Mouse (Mus musculus) cerebellum, postnatal 36 days (tissue): ENCODE measurements around the gene Prss28.
A peak's percentile ranks its signal among the peaks of the same experiment; 100 is the strongest.

Source experiments
- DNase-seq, 2 experiments: peaks; one replicate each; pipeline ENCODE4 v3.0.0; 2021 to 2022; ENCODE audit warnings: mixed read lengths in 2 of 2

Gene Prss28

DNA sequence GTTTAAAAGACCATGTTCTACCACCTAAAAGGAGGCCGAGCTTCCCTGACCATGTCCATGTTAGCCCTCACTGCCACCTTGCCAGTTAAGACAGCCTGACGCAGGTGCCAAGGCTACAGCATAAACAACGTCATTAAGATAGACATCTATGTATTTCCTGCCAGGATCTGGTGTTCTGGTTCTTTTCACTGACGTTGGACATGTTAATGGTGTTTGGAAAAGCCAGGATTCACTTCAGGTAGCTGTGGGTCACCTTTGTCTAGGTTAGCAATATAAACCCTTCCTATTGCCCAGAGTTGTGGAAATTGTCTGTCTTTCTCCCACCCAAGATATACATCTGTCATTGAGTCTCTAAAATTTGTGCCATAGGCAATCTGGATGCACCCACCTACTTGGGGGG is at the start of gene Prss28:
Gene Prss28, plus strand, starts transcription at position 301 of the 400 bp plus-strand sequence.
- no peak for DNase-seq

DNA sequence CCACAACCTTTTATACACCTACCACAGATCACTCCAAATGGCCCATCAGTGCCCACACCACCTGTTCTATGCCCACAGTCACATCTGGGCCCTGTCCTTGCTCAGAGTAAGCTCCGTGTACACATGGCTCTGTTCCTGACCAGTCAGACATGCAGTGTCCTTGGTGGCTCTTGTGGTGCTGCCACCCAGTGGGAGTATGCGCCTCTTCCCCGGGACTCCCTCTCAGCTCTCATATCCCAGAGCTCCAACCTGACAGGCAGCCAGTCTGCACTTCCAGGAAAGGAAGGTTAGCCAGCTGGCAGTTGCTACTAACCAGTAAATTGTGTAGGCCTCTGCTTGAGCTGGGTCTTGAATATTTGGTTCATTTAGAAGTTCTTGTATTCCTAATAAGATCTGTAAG is 44.0 kb upstream of the Prss28 start:
- DNase-seq = peak; percentile 21 to 36

DNA sequence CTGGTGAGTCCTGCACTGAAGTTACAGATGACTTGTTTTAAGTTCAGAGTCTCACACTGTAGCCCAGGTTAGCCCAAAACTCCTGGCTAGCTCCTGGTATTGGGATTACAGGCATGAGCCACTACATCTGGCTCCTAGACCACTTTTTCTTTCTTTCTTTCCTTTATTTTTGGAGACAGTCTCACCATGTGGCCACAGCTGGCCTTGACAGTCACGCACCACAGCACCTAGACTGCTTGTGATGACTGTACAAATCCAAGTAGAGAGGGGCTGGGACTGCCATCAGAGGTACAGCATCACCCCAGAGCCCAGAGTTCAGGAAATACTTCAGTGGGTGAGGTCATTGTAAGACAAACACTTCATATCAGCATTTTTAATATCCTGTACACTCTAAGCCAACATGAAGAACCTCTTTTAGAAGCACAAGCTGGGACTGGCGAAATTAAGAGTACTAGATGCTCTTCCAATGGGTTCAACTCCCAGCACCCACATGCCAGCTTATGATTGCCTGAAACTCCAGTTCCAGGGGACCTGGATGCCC is 37.6 kb upstream of the Prss28 start:
- DNase-seq = no peak

DNA sequence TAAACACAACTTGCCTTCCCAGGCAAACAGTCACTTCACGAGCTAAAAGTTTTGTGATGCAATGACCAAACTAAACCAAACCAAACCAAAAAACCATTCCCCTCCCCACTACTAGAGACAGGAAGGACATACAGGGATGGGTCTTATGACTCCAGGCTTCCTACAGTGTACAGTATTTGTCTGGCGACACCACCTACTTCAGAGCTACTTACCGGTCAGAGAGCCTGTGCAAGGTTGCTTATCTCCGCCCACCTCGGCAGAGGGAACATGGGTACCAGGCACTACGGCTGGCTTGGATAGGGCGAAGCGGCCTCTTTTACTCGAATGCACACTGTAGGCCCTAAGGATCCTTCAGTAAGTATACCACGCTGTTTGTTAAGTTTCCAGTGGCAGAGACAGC is 36.1 kb upstream of the Prss28 start:
- no peak for DNase-seq

DNA sequence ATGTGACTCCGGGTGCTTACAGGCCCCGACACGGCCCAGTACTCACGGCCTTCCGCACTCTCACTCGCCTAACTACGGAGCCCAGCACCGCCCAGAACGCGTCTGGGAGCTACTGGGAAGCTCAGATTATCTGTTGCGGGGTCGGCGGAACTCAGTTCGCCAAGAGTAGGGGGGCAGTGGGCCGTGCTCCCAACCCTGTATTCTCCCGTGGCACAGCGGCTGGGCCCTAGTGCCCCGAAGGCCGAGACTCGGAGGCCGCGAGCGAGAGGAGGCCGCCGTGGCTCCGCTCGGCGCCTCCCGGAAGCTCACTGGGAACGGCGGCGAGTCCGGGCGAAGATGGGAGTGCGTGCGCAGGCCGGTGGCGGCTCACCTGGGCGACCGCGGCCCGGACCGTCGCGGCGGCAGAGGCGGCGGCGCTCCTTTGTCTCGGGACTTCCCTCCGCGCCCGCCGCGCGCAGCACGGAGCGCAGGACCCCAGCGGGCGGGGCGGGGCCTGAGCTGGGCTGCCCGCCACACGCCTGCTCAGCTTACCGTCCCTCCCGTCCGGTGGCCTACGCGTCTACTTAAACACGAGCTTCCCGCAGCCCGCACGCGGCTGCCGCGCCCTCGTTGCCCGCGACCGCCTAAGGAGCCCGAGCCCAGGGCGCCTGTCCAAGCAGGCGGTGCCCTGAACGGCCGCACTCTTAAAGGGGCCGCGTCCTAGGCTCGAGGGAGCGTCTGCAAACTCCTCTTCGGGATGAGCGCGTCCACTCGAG is 35.3 kb upstream of the Prss28 start:
- peak in 1 of 2 experiments; percentile 83 for DNase-seq

DNA sequence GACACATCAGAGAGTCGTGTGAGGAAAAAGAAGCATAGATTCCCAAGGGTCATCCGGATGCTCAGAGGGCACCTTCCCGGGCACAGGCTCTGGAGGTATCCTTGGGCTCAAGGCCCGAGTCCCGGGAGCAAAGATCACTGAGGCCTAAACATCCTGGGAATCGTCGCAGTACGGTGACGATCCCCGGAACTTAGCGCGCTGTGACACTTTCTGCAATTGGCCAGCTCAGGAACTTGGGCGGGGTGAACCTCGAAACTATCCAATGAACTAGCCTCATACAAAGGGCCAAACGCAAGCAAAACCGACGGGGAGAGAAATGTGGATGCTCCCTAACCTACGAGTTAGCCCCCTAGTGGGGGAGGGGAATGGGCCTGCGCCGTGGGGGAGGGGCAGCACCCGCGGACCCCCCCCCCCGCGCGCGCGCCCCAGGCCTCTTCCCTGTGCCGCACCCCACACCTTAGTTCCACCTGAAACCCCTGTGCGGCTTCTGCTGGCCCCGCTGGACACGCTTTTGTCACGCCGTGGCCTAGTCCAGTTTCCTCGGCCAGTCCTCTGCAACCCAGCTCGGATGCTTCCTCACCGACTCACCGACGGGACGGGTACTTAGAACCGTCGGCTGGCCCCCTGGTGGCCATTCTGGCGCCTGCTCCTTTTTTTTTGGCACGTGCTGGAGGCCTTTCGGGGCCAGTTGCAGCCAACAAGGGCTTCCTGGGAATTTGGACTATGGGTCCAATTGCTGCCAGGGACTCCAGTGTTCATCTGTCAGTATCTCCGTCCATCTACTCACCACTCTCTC is 34.5 kb upstream of the Prss28 start:
- DNase-seq = peak; percentile 91 to 100

DNA sequence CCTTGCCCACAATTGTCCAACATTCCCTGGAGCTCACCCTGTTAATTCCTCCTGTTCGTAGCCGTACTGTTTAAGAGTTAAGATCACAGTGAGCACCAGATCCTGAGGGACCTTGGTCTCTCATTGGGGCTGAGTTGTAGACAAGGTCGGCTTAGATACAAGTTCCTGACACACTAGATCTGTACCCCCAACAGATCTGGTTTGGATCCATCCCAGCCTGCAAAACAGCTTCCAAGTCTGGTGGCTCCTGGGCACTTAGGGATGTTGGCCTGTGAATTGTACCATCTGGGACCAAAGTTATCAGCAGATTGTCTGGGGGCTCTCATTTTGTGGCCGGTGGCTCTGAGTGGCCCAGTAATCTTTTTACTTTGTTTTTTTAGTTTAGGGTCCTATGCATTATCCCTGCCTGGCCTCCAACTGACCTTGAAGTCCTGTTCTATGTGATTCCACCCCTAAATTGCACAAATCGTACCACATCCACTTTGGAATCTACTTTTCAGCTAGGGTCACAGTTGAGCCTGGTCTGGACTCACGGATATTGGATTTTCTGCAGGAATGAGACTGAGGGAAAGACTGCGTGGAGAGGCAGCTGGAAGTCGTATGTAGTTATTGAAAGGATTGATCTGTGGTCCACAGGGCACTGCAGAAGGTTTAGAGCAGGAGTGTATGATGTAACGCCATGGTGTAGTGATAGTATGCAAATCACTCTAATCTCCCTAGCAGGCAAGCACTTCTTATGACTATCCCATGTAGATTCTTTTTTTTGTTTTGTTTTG is 33.7 kb upstream of the Prss28 start, which contains the start of gene Ube2i:
Gene Ube2i, minus strand, starts transcription at position 52 of the 776 bp plus-strand sequence.
- no peak for DNase-seq

DNA sequence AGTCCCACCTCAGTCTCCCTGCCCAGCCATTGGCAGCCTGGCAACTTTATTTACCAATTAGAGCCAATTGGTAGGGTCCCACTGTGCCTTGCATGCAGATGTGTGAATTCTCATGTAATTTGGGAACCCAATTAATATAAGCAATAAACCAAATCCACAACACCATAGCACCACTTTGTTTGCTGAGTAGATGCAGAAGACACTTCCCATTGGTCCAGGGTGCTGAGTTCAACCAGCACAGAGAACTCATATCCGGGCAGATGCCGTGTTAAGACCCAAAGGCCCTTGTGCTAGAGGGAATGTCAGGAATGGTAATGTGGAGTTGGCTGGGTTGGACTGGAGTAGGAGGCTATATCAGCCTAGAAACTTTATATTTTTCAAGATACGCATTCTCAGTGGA is 32.6 kb upstream of the Prss28 start:
- DNase-seq = no peak

DNA sequence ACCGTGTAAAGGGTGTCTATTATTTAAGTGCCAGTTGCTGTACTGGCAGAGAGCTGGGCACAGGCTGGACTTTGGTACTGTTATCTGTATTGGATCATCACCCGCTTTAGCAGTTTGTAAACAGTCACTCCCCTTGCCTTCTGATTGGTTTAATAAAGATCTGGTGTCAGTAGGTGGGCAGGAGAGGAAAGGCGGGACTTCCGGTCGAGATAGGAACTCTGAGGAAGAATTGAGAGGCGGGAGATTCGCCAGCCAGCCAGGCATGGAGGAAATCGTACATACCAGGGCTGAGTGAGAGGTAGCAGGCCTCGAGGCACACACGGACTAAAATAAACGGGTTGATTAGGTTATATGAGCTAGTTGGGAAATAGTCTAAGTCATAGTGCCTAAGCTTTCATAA is 26.3 kb upstream of the Prss28 start:
- DNase-seq = peak in 1 of 2 experiments; percentile 19

DNA sequence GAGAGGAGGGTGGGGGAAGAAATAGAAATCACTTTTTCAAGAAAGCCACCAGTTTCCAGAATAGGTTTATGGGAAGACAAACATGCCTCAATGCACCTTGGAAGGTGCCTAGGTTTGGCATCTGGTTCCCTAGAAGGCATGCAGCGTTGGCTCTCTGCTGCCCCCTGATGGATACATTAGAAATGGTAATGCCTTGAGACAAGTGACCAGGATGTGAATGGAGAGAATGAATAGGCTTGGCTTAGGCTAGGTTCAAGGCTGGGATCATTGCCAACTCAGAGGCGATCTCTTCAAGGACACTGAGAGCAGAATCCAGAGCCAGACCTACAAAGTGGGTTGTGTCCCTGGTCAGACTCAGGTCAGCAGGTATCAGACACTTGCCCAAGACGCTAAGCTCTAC is 23.4 kb upstream of the Prss28 start:
- DNase-seq = peak; percentile 77 to 84

DNA sequence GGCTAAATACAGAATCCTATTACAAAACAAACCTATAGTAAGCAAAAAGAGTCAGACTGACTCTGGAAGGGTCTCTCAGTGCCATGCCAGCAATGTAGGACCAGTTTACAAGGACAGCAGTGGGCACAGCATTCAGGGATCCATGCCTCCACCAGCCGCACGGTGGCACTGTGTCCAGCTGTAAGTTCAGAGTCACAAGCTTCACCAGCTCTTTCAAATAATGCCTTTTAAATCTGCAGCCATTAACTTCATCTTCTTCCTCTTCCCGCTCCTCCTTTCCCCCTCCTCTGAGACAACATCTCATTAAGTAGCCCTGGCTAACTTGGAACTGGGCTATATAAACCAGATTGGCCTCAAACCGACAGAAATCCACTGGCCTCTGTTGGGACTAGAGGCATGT is 19.6 kb upstream of the Prss28 start:
- peak; percentile 33 to 35 for DNase-seq

DNA sequence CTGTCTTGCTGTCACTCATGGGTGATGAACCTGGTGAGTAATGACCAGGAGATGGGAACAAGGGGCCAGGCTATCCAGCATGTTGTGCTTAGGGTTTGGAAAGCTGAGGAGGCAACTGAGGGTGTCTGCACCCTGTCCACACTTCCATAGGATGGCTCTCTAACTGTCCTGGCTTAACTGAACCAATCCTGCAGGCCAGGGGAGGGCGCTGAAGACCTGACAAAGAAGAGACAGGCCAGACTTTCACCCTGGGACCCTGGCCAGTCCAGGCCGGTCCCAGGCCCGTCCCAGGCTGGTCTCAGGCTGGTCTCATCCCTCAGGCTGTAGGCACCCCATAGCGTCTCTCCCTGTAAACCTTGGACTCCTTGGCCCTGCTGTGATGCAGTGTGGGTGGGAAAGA is 18.0 kb upstream of the Prss28 start:
- DNase-seq = no peak

DNA sequence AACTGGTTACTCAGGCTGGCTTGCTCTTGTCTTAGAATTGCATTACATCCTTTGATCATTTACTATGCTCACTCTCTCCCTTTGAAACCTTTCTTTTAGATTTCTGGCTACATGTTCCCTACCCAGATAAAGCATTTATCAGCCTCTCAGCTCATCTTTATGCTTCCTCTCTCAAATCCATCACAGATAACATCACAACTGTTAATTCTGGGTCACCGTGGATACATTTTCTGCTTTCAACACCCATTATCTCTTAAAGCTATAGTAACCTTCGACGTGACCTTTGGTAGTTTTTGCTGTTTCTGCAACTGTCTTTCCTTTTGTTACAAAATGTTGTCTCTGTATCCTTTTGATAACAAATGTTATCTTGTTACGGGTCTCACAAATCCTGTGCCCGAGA is 15.0 kb upstream of the Prss28 start:
- DNase-seq = no peak

DNA sequence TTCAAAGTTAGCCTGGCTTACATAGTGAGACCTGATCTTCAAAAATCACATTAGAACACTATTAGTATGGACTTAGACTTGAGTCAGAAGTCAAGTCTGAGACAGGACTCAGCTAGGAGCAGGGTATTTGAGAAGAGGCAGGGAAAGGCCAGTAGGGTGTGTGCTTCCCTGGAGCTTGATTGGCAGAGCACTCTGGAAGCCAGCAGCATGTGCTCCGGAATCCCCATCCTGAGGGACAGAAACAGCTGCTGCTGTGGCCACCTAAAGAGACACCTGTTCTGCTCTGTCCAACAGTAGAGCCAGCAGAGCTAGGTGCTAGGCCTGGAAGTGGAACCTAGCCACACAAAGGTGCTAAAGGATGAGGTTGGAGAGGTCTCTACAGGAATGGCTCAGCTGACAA is 14.3 kb upstream of the Prss28 start:
- no peak for DNase-seq

DNA sequence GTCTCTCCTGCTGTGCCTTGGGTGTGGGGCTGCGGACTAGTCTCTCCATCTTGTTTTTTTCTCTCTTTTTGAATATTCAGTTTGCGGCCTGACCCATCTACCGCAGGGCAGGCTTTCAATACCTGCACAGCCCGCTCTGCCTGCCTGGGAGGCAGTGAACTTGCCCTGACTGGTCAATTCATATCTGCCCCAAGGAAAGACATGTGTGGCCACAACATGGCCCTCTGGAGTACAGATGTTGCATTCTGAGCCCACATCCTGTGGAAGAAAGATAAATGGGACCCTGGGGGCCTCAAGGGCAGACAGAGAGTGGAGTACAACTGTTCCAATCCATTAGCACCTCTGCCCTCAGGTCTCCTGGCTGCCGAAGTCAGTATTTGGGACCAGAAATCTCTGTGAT is 10.4 kb upstream of the Prss28 start, which contains the start of gene Prss34:
Gene Prss34, plus strand, starts transcription at position 301 of the 400 bp plus-strand sequence.
- DNase-seq = no peak

DNA sequence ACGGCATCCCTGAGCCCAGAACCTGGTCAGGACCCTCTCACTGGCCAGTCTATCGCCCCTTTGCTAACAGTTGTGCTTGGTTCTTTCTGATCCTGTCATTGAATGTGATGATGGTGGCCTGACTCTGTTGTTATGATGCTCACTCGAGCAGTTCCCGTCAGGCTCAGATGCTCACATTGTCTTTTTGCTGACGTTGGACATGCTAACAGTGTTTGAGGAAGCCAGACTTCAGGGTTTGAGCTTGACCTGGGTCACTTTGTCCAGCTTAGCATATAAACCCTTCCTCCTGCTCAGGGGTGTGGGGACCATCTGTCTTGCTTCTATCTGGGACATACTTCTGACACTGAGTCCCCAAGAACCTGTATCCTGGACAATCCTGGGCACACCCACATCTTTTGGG is 9.9 kb downstream of the Prss28 start, which contains the start of gene Prss29:
Gene Prss29, plus strand, starts transcription at position 301 of the 400 bp plus-strand sequence.
- DNase-seq = no peak

DNA sequence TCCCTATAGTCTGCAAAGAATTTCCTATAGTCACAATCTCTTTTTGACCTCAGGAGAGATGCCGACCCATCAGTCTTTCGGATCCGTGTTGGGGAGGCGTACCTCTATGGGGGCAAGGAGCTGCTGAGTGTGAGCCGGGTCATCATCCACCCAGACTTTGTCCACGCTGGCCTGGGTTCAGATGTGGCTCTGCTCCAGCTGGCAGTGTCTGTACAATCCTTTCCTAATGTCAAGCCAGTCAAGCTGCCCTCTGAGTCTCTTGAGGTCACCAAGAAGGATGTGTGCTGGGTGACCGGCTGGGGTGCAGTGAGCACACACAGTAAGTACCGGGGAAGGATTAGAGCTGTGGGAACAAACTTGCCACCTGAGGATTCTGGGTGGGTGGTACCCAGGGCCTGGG is 12.4 kb downstream of the Prss28 start:
- DNase-seq = no peak

DNA sequence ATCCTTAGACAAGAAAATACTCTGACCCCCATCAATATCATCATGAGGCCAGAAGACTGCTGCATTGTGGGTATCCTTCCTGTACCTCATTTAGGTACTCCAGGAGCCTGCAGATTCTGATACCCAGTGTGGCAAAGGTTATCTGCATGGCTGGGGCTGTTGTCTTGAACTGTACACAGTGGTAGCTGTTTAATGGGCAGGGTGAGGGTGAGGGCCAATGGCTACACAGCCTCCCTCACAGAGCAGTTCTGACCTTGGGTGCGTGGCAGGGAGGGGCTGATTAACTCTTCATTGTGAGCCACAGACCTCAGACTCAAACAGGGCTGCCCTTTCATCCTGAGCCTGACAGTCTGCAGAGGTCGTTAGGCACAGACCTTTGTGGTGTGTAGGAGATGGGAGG is 14.5 kb downstream of the Prss28 start:
- no peak for DNase-seq

DNA sequence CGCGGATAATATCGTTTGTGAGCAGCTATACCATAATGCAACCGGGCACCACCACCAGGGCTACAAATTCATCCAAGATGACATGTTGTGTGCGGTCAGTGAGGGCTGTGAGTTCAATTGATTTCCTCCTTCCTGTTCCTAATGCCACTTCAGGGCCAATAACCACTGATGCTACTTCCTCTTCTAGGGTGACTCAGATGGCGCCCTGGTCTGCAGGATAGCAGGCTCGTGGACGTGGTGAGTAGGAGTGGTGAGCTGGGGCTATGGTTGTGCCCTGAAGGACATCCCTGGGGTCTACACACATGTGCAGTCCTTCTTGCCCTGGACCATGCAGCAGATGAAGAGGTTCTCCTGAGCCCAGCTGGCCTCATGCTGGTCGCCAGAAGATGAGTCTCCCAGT is 23.9 kb downstream of the Prss28 start:
- DNase-seq = no peak

DNA sequence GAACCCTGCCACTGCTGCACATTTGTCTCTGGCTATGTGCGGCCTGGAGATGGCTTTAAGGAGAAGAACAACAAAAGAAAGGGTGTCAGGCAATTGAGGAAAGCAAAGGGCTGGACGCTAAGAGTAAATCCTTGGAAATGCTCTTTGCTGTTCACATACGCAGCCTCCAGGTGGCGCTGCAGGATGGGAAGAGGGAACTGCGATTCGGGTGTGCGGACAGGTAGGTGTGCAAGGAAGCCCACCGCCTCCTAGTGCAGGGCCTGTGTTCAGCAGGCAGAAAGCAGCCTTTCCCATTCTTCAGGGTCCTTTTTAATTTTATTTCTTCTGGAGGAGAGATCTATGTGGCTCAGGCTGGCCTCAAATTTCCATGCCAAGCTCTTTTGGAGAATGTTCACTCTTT is 25.5 kb downstream of the Prss28 start:
- DNase-seq = peak; percentile 44 to 47

DNA sequence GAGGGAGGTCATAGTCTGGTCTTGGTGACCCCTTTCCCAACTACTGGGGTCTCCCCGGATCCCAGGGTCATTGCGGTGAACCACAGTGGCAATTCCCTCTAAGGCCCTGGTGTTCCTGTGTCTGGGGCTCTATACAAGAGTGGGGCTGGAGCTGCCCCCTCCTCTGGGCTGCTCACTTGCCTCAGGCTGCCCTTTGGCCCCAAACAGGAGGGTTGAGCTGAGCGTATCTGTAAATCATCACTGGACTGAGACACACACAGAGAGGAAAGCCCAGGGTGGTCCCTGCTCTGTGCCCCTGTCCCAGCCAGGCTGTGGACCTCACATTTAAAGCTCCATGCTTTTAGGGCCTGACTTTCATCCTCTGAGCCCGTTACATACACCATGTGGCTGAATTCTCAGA is 29.8 kb downstream of the Prss28 start:
- DNase-seq = no peak

DNA sequence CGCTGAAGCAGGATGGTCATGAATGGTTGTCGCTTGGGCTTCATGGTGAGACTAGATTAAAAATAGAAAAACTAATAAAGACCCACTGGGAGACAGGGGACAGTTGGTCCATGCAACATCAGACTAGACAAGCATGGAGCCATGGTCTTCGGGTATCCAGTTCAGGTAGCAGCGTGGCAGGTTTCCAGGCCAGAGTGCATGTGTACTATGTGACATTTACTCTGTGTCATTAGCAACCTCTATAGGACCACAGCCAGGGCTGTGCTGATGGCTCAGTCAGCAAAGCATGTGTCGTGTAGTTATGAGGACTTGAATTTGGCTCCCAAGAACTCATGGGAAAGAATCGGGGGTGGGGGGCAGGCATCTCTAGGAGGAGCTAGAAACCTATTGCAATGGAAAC is 31.6 kb downstream of the Prss28 start:
- DNase-seq = no peak

DNA sequence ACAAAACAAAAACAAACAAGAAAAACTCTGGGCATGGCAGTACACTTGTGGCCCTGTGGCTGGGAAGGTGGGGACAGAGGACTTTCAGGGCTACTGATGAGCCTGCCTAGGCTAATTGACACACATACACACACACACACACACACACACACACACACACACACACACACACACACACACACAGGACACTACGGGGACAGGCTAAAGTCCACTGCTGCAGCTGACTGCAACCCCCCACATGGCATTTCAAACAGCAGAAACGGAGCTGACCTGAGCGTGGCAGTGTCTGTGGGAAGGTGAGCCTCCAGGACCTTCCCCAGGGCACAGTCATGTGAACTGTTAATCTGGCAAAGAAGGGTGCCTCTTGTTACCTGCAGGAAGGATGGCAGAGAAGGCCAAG is 33.0 kb downstream of the Prss28 start:
- no peak for DNase-seq
